Mouse (Mus musculus) stomach, embryonic 16.5 days (tissue): ENCODE results near the gene Eef1g. TPM values are rescaled to one million over a fixed set of nuclear protein-coding genes. Genes with fewer than 3 reads are reported as not detected.

Source experiments
- ATAC-seq: fragments of 200-750 bp; cut with Nextera tagmentation; 2 replicates; pipeline ENCODE4 v1.8.0; 2017; ENCODE audit warnings: moderate number of reproducible peaks, moderate TSS enrichment; ENCODE audit not compliant: insufficient read depth, low FRiP score
- H3K27ac ChIP-seq: fragments of 300-500 bp; sonication (generic); 2 replicates; pipeline ENCODE4 v1.5.1; 2014; ENCODE audit warnings: low read length
- H3K27me3 ChIP-seq: fragments of 300-500 bp; sonication (generic); 2 replicates; pipeline ENCODE4 v1.6.1; 2014; ENCODE audit warnings: low read length, control low read depth, mixed read lengths; ENCODE audit not compliant: control insufficient read depth, insufficient read depth
- H3K36me3 ChIP-seq: fragments of 300-500 bp; sonication (generic); 2 replicates; pipeline ENCODE4 v1.6.1; 2014; ENCODE audit warnings: low read length; ENCODE audit not compliant: control insufficient read depth, insufficient read depth
- H3K4me1 ChIP-seq: fragments of 300-500 bp; sonication (generic); 2 replicates; pipeline ENCODE4 v1.6.1; 2014; ENCODE audit warnings: low read length, control low read depth, mixed read lengths; ENCODE audit not compliant: control insufficient read depth, insufficient read depth
- H3K4me2 ChIP-seq: fragments of 300-500 bp; sonication (generic); 2 replicates; pipeline ENCODE4 v1.6.1; 2014; ENCODE audit warnings: low read depth, low read length, mixed read lengths
- H3K4me3 ChIP-seq: fragments of 300-500 bp; sonication (generic); replicated peaks from 2 replicates; pipeline ENCODE4 v1.5.1; 2014; ENCODE audit warnings: mild to moderate bottlenecking, low read length
- H3K9ac ChIP-seq: fragments of 300-500 bp; sonication (generic); 2 replicates; pipeline ENCODE4 v1.6.1; 2014; ENCODE audit warnings: low read length
- H3K9me3 ChIP-seq: fragments of 300-500 bp; sonication (generic); replicated peaks from 2 replicates; pipeline ENCODE4 v1.6.1; 2016; ENCODE audit warnings: low read length, control low read depth; ENCODE audit not compliant: control insufficient read depth
- WGBS: fragments of 180-500 bp; shearing (Covaris S2); extraction: QIAGEN DNeasy Blood & Tissue Kit; methylation state at CpG from one replicate; pipeline ENCODE4 v1.1.7; 2014; 5-methylcytosine and 5-hydroxymethylcytosine counted together
- polyA plus RNA-seq: library from polyadenylated mRNA; unstranded; fragments of >200 nt; fragmentation: Nextera tagmentation; extraction: Ambion mirVana; gene quantifications from 2 replicates; pipeline ENCODE4 v1.2.1, GENCODE M21; 2015

Gene Eef1g
- polyA plus RNA-seq = 401 and 441 TPM in 2 replicates

GRCm38 (mm10) chr19:8966590-8967372 is at the start of gene Eef1g:
TSS of gene Eef1g (plus strand) at chr19:8967041.
- Histone ChIP-seq H3K27me3 (no peaks in the 10 kb centered on the region), H3K4me2 (peak within 1 kb of the TSS; percentile 66), H3K27ac (peak within 1 kb of the TSS; percentile 92), H3K4me1 (peaks cover 13% of the 10 kb centered on the region), H3K36me3 (peaks cover 30% of the 10 kb centered on the region), H3K9me3 (no peaks in the 10 kb centered on the region), H3K9ac (peak within 1 kb of the TSS; percentile 83), H3K4me3 (peak within 1 kb of the TSS; percentile 73)
- under 1% methylated on average over 52 of the region's 52 CpGs for WGBS
- ATAC-seq = peak; percentile 99

GRCm38 (mm10) chr19:8919000-8919399 is 47.8 kb upstream of the Eef1g start:
- H3K9ac ChIP-seq = no peak overlapping the region
- H3K4me1 ChIP-seq = peaks cover 9% of the 10 kb centered on the region
- 90% methylated on average over 3 of the region's 3 CpGs for WGBS
- H3K4me2 ChIP-seq = no peak overlapping the region
- peaks cover 24% of the 10 kb centered on the region for H3K36me3 ChIP-seq
- no peak for ATAC-seq
- H3K4me3 ChIP-seq = no peak overlapping the region
- no peak overlapping the region for H3K27ac ChIP-seq
- no peaks in the 10 kb centered on the region for H3K27me3 ChIP-seq
- H3K9me3 ChIP-seq = no peaks in the 10 kb centered on the region

- Histone ChIP-seq H3K27me3 (no peaks in the 10 kb centered on the region), H3K36me3 (peaks cover 19% of the 10 kb centered on the region), H3K9ac (peak overlapping the region; percentile 86; the same call in 1 of the 2 replicates), H3K27ac (peak overlapping the region; percentile 95), H3K4me1 (peaks cover 9% of the 10 kb centered on the region), H3K4me2 (peak overlapping the region; percentile 82), H3K4me3 (peak overlapping the region; percentile 82), H3K9me3 (no peaks in the 10 kb centered on the region)
- WGBS = 73% methylated on average over 6 of the region's 6 CpGs
- ATAC-seq = no peak
Measured at GRCm38 (mm10) chr19:8919684-8920072, 47.2 kb upstream of the Eef1g start.

- H3K27me3 ChIP-seq = no peaks in the 10 kb centered on the region
- H3K4me1 ChIP-seq = peaks cover 9% of the 10 kb centered on the region
- peak within 1 kb of the TSS; percentile 82 for H3K4me2 ChIP-seq
- 3% methylated on average over 37 of the region's 50 CpGs for WGBS
- H3K36me3 ChIP-seq = peaks cover 14% of the 10 kb centered on the region
- ATAC-seq = peak; percentile 98
- peak within 1 kb of the TSS; percentile 95 for H3K27ac ChIP-seq
- H3K9me3 ChIP-seq = no peaks in the 10 kb centered on the region
- H3K4me3 ChIP-seq = peak within 1 kb of the TSS; percentile 82
- peak within 1 kb of the TSS; percentile 86 for H3K9ac ChIP-seq
Measured at GRCm38 (mm10) chr19:8920073-8920736, 46.6 kb upstream of the Eef1g start, which contains the start of gene B3gat3. TSS of gene B3gat3 (plus strand) at chr19:8920374.

- Histone ChIP-seq H3K4me3 (peak overlapping the region; percentile 82), H3K9me3 (no peaks in the 10 kb centered on the region), H3K4me2 (peak overlapping the region; percentile 82), H3K36me3 (peaks cover 9% of the 10 kb centered on the region; the same call in 1 of the 2 replicates), H3K27me3 (no peaks in the 10 kb centered on the region), H3K4me1 (peaks cover 9% of the 10 kb centered on the region), H3K9ac (peak overlapping the region; percentile 86), H3K27ac (peak overlapping the region; percentile 95)
- ATAC-seq = peak; percentile 18; the same call in 1 of the 2 replicates
- 2% methylated on average over 6 of the region's 6 CpGs for WGBS
Measured at GRCm38 (mm10) chr19:8920836-8921291, 46.0 kb upstream of the Eef1g start.

GRCm38 (mm10) chr19:8921741-8922140 is 45.1 kb upstream of the Eef1g start:
- no peak for ATAC-seq
- Histone ChIP-seq H3K9ac (peak overlapping the region; percentile 27; the same call in 1 of the 2 replicates), H3K36me3 (0 out of 2 replicates have a peak, but pooled peaks cover 3% of the 10 kb centered on the region), H3K9me3 (no peaks in the 10 kb centered on the region), H3K27ac (no peak overlapping the region), H3K27me3 (no peaks in the 10 kb centered on the region), H3K4me3 (0 out of 2 replicates have a peak overlapping the region, but pooled peaks have one; percentile 3), H3K4me1 (peaks cover 9% of the 10 kb centered on the region), H3K4me2 (peak overlapping the region; percentile 82)
- WGBS = 74% methylated on average over 9 of the region's 9 CpGs

- Histone ChIP-seq H3K4me1 (peaks cover 16% of the 10 kb centered on the region), H3K4me2 (no peak overlapping the region), H3K27ac (no peak overlapping the region), H3K4me3 (no peak overlapping the region), H3K9me3 (no peaks in the 10 kb centered on the region), H3K27me3 (no peaks in the 10 kb centered on the region), H3K36me3 (no peaks in the 10 kb centered on the region), H3K9ac (no peak overlapping the region)
- ATAC-seq = no peak
- WGBS = 93% methylated on average over 2 of the region's 2 CpGs
Measured at GRCm38 (mm10) chr19:8926766-8927165, 40.1 kb upstream of the Eef1g start.

GRCm38 (mm10) chr19:8927891-8928525 is 38.8 kb upstream of the Eef1g start:
- Histone ChIP-seq H3K4me2 (no peak overlapping the region), H3K9me3 (no peaks in the 10 kb centered on the region), H3K9ac (no peak overlapping the region), H3K27me3 (no peaks in the 10 kb centered on the region), H3K27ac (no peak overlapping the region), H3K4me1 (peaks cover 15% of the 10 kb centered on the region), H3K36me3 (no peaks in the 10 kb centered on the region), H3K4me3 (no peak overlapping the region)
- WGBS = 80% methylated on average over 12 of the region's 12 CpGs
- no peak for ATAC-seq
